9 mouse cellular contexts compared by ENCODE assay signal in the genomic region with DNA sequence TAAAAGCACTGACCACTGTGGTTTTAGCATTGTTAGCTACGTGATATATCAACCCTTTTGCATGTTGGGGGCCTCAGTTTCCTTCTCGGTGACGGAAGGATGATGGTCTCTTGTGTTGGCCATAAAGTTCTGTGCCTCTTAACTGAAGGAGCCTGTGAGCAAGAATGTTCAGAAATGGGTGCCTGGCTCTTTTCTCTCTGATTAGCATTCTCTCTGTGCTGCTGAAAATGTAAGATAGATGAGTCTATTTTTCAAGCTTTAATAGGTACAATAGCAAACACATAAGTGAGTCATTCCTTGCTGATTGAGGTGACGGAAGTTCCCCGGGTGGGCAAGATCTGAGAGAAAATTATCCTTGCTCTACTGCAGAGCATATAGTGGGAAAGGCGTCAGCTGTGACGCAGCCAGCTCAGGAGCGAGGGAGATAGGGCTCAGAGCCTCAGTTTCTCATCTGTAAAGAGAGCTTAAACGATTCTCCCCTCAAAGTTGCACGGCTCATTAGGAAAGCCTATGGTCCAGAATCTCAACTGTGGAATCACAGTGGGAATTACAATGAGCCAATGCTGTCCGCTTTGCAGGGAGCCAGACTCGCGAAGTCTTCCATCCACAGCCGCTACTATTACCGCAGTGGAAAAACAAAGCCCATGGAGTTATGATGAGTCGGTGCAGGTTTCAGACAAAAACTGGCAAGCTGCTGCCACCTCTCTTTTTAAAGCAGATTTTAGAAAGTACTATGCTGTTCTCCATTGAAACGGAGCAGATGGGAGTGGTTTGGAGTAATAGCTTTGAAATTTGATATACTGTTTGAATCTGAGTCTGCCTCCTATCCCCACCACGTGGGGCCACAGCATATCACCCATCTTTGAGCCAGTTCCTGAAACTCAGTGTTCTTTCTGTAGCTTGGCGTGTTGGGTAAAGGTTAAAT. TPM values are rescaled to one million over a fixed set of nuclear protein-coding genes. Genes with fewer than 3 reads are reported as not detected.
DNase-seq lines count a peak whose midpoint lies in the region; ATAC-seq and TF ChIP-seq lines count a peak whose summit lies in the region.
"Had no signal": no experiment of that assay in that cellular context is flagged by ENCODE, and none has a peak within 500 bp of the region (broad histone marks: within the 10 kb centered on the region; RNA-seq: fewer than 3 reads in every experiment).

No protein-coding gene starts in this region.

- no peaks in the 10 kb centered on the region for H3K36me3 ChIP-seq in kidney, embryonic 16.5 days (ENCODE audit: insufficient read depth, low read length)
- no peaks in the 10 kb centered on the region for H3K36me3 ChIP-seq in forebrain, embryonic 16.5 days (ENCODE audit: control insufficient read depth, insufficient read depth)
- no peaks in the 10 kb centered on the region for H3K36me3 ChIP-seq in midbrain, embryonic 15.5 days (replicated peaks)

- H3K9ac ChIP-seq in kidney, embryonic 16.5 days (replicated peaks; ENCODE audit: low read length): peak overlapping the region; percentile 29; the same call in 1 of the 2 replicates
- H3K9ac ChIP-seq in forebrain, embryonic 16.5 days (replicated peaks; ENCODE audit: low read depth, low read length): peak overlapping the region; percentile 20; the same call in 1 of the 2 replicates
- H3K9ac ChIP-seq in midbrain, embryonic 15.5 days: peak overlapping the region; percentile 23

- TF ChIP-seq POLR2A in cortical plate, adult 2 months (IDR thresholded peaks at IDR 0.05; ENCODE audit: extremely low read depth, insufficient read depth, low read length): no peak
- no peak for TF ChIP-seq POLR2A in cerebellum, adult 2 months (IDR thresholded peaks at IDR 0.05; ENCODE audit: borderline replicate concordance, insufficient read depth, low read length)

- peak; percentile 39; the same call in 1 of the 2 replicates for ATAC-seq in kidney, embryonic 16.5 days (ENCODE audit: low FRiP score, low TSS enrichment)
- peak; percentile 89 for ATAC-seq in forebrain, embryonic 16.5 days
- peak; percentile 85 for ATAC-seq in midbrain, embryonic 15.5 days (replicated peaks)
- no peak for ATAC-seq in CD4-positive, CD25-positive, alpha-beta regulatory T cell, adult 4 months

- H3K4me2 ChIP-seq in kidney, embryonic 16.5 days (replicated peaks; ENCODE audit: low read depth, low read length): peak overlapping the region; percentile 53
- H3K4me2 ChIP-seq in forebrain, embryonic 16.5 days (ENCODE audit: low read length): peak overlapping the region; percentile 58
- H3K4me2 ChIP-seq in midbrain, embryonic 15.5 days: peak overlapping the region; percentile 52

- DNase-seq in kidney, adult 18-20 months: no peak
- DNase-seq in kidney, postnatal 4 days: no peak
- no peak for DNase-seq in cerebellum, adult 2 months
- DNase-seq: lung, postnatal 14 days had no signal

- H3K27me3 ChIP-seq in kidney, embryonic 16.5 days (ENCODE audit: insufficient read depth, low read length): no peaks in the 10 kb centered on the region
- no peaks in the 10 kb centered on the region for H3K27me3 ChIP-seq in forebrain, embryonic 16.5 days (replicated peaks; ENCODE audit: control insufficient read depth, insufficient read depth, low read length)
- no peaks in the 10 kb centered on the region for H3K27me3 ChIP-seq in midbrain, embryonic 15.5 days (replicated peaks)
- H3K27me3 ChIP-seq in cerebellum, adult 2 months (ENCODE audit: control insufficient read depth, insufficient read depth, low read length): no peaks in the 10 kb centered on the region

- no peak for TF ChIP-seq CTCF in cortical plate, adult 2 months (IDR thresholded peaks at IDR 0.05; ENCODE audit: extremely low read depth, insufficient read depth, low read length)
- no peak for TF ChIP-seq CTCF in cerebellum, adult 2 months (IDR thresholded peaks at IDR 0.05; ENCODE audit: borderline replicate concordance, insufficient read depth, low read depth, low read length)

- H3K9me3 ChIP-seq in kidney, embryonic 16.5 days (ENCODE audit: low read length): no peaks in the 10 kb centered on the region
- no peaks in the 10 kb centered on the region for H3K9me3 ChIP-seq in forebrain, embryonic 16.5 days (ENCODE audit: control insufficient read depth, low read length)
- no peaks in the 10 kb centered on the region for H3K9me3 ChIP-seq in midbrain, embryonic 15.5 days

- H3K4me1 ChIP-seq in kidney, embryonic 16.5 days (ENCODE audit: insufficient read depth, low read length): peaks cover 10% of the 10 kb centered on the region
- peaks cover 3% of the 10 kb centered on the region; the same call in 1 of the 2 replicates for H3K4me1 ChIP-seq in cortical plate, adult 2 months (ENCODE audit: control insufficient read depth, insufficient read depth, low read length)
- H3K4me1 ChIP-seq in forebrain, embryonic 16.5 days (replicated peaks; ENCODE audit: control insufficient read depth, insufficient read depth, low read length): peaks cover 7% of the 10 kb centered on the region
- H3K4me1 ChIP-seq in midbrain, embryonic 15.5 days: peaks cover 5% of the 10 kb centered on the region; the same call in 1 of the 2 replicates
- no peaks in the 10 kb centered on the region for H3K4me1 ChIP-seq in cerebellum, adult 2 months (ENCODE audit: control insufficient read depth, insufficient read depth, low read length)

- 40% methylated on average over 19 of the region's 19 CpGs for WGBS in kidney, embryonic 16.5 days
- 31% methylated on average over 19 of the region's 19 CpGs for WGBS in forebrain, embryonic 16.5 days
- WGBS in midbrain, embryonic 15.5 days: 29% methylated on average over 19 of the region's 19 CpGs
- WGBS in cerebellum, adult 2 months: 15% methylated on average over 19 of the region's 19 CpGs

- no peak overlapping the region for H3K27ac ChIP-seq in kidney, embryonic 16.5 days (ENCODE audit: low read length)
- no peak overlapping the region for H3K27ac ChIP-seq in cortical plate, adult 2 months (ENCODE audit: insufficient read depth, low read length)
- H3K27ac ChIP-seq in forebrain, embryonic 16.5 days (ENCODE audit: low read length): peak overlapping the region; percentile 34; the same call in 1 of the 2 replicates
- H3K27ac ChIP-seq in midbrain, embryonic 15.5 days: peak overlapping the region; percentile 26; the same call in 1 of the 2 replicates
- no peak overlapping the region for H3K27ac ChIP-seq in cerebellum, adult 2 months (ENCODE audit: insufficient read depth, low read length)

- peak overlapping the region; percentile 27 for H3K4me3 ChIP-seq in kidney, embryonic 16.5 days (ENCODE audit: low read length)
- peak overlapping the region; percentile 21 for H3K4me3 ChIP-seq in cortical plate, adult 2 months (ENCODE audit: insufficient read depth, low read length)
- peak overlapping the region; percentile 36 for H3K4me3 ChIP-seq in forebrain, embryonic 16.5 days (replicated peaks; ENCODE audit: low read length)
- H3K4me3 ChIP-seq in midbrain, embryonic 15.5 days: peak overlapping the region; percentile 30
- H3K4me3 ChIP-seq in cerebellum, adult 2 months (replicated peaks; ENCODE audit: insufficient read depth, low read depth, low read length): no peak overlapping the region

RNA-seq across cellular contexts. Expression of a gene that starts 15.5 kb away (rescaled TPM):
- 0.10 and 0.18 TPM in 2 replicates for polyA plus RNA-seq in kidney, embryonic 16.5 days (2015; fragmentation: Nextera tagmentation; extraction: Ambion mirVana)
- polyA plus RNA-seq in cortical plate, adult 2 months (2012; rRNA removed): not detected in 2 replicates
- polyA plus RNA-seq in forebrain, embryonic 16.5 days (2015; fragmentation: Nextera tagmentation; extraction: Ambion mirVana): 0.25 and 0.71 TPM in 2 replicates
- polyA plus RNA-seq in midbrain, embryonic 15.5 days (2015; fragmentation: Nextera tagmentation; extraction: Ambion mirVana): 0.15 and 0.18 TPM in 2 replicates
- not detected for polyA plus RNA-seq in CD4-positive, CD25-positive, alpha-beta regulatory T cell, adult 4 months (2017; shearing (Covaris generic))
- not detected in 2 replicates for polyA plus RNA-seq in cerebellum, adult 2 months (2012; rRNA removed)

Comparison
In these comparisons a context has a peak if more than half of its experiments do, and no peak if none do; other contexts are left out.
1. H3K27ac ChIP-seq: peak in forebrain, embryonic 16.5 days (single experiment) and midbrain, embryonic 15.5 days (single experiment); none in kidney, embryonic 16.5 days (single experiment), cortical plate, adult 2 months (single experiment) and cerebellum, adult 2 months (single experiment).
2. Peak in every context shown above with its lines, with median percentiles within 50 percentile points of each other: H3K4me2 ChIP-seq and H3K9ac ChIP-seq.